Mouse (Mus musculus) left cerebral cortex, adult 2 months (tissue): ENCODE measurements at regions not wholly inside any gene's neighbourhood (a gene's known extent, or its start where the extent isn't known, plus 50 kb on each side); places are given as distances from the start of the nearest gene placed in this dataset.

Experiments used
- DNase-seq, 2 experiments: peaks; one replicate each; pipeline ENCODE4 v3.0.0; 2021 to 2022; ENCODE audit warnings: low spot score in 2 of 2, mixed read lengths in 1 of 2; ENCODE audit errors: extremely low spot score in 1 of 2
- H3K27ac ChIP-seq: fragments of 200-600 bp; 2 replicates; pipeline ENCODE4 v1.8.1; 2022
- H3K4me3 ChIP-seq: fragments of 200-600 bp; 2 replicates; pipeline ENCODE4 v1.8.1; 2022
- CTCF ChIP-seq: fragments of 200-600 bp; IDR thresholded peaks from 2 replicates; pipeline ENCODE4 v1.8.1; 2022; ENCODE audit warnings: antibody characterized with exemption, mild to moderate bottlenecking, moderate library complexity
- intact Hi-C: fragments of 180-260 bp; cut with DNase I; formaldehyde crosslinking; loops from one replicate; pipeline ENCODE4 v1.15.1; 2025

- TF ChIP-seq CTCF = no peak
- intact Hi-C loops = no loop called here
- no peak for DNase-seq
- Histone ChIP-seq H3K27ac (no peak overlapping the region), H3K4me3 (no peak overlapping the region)
Observed at GRCm38 (mm10) chr3:50898179-50898578, 326.1 kb upstream of the Noct start.

- no peak for TF ChIP-seq CTCF
- H3K27ac ChIP-seq = no peak overlapping the region
- intact Hi-C loops = loop anchor here (5.0 to 10.0 kb wide), 4 partner anchors 458 to 1635 kb away; partner anchors contain the start of genes Pcdh18 and Slc7a11
- no peak for DNase-seq
- H3K4me3 ChIP-seq = no peak overlapping the region
Observed at GRCm38 (mm10) chr3:50899830-50900350, 324.4 kb upstream of the Noct start.

- no peak for DNase-seq
- H3K4me3 ChIP-seq = no peak overlapping the region
- intact Hi-C loops = loop anchor here (5.0 to 10.0 kb wide), 4 partner anchors 458 to 1636 kb away; partner anchors contain the start of genes Pcdh18 and Slc7a11
- TF ChIP-seq CTCF = no peak
- no peak overlapping the region for H3K27ac ChIP-seq
Observed at GRCm38 (mm10) chr3:50900566-50900965, 323.7 kb upstream of the Noct start.

- H3K4me3 ChIP-seq = no peak overlapping the region
- TF ChIP-seq CTCF = no peak
- intact Hi-C loops = loop anchor here (5.0 to 10.0 kb wide), 4 partner anchors 459 to 1637 kb away; partner anchors contain the start of genes Pcdh18 and Slc7a11
Observed at GRCm38 (mm10) chr3:50901321-50901720, 322.9 kb upstream of the Noct start.

GRCm38 (mm10) chr3:50902933-50903332, 321.3 kb upstream of the Noct start:
- peak; percentile 55 to 63 for DNase-seq
- Histone ChIP-seq H3K27ac (peak overlapping the region; percentile 51), H3K4me3 (no peak overlapping the region)
- intact Hi-C loops = loop anchor here (5.0 to 10.0 kb wide), 4 partner anchors 461 to 1638 kb away; partner anchors contain the start of genes Pcdh18 and Slc7a11
- TF ChIP-seq CTCF = no peak

More at GRCm38 (mm10) chr3:50901321-50901720, 322.9 kb upstream of the Noct start:
- DNase-seq = no peak
- no peak overlapping the region for H3K27ac ChIP-seq

- Histone ChIP-seq H3K4me3 (no peak overlapping the region), H3K27ac (no peak overlapping the region)
- no peak for TF ChIP-seq CTCF
- intact Hi-C loops = loop anchor here (5.0 to 10.0 kb wide), 6 partner anchors 218 to 1812 kb away; partner anchors contain the start of genes Pcdh18 and Slc7a11
- DNase-seq = no peak
Observed at GRCm38 (mm10) chr3:50904716-50905116, 319.5 kb upstream of the Noct start.

- H3K4me3 ChIP-seq = peak overlapping the region; percentile 25
- intact Hi-C loops = loop anchor here (5.0 to 10.0 kb wide), 5 partner anchors 217 to 1813 kb away; partner anchors contain the start of gene Pcdh18
Observed at GRCm38 (mm10) chr3:50905274-50905992, 318.8 kb upstream of the Noct start.

GRCm38 (mm10) chr3:50905993-50906831, 318.0 kb upstream of the Noct start:
- DNase-seq = peak; percentile 92 to 99
- intact Hi-C loops = loop anchor here (1.0 to 10.0 kb wide), 8 partner anchors 216 to 1814 kb away; partner anchors contain the start of gene Pcdh18
- peak overlapping the region; percentile 83 for H3K27ac ChIP-seq
- H3K4me3 ChIP-seq = peak overlapping the region; percentile 39
- peak; percentile 97 for TF ChIP-seq CTCF

More at GRCm38 (mm10) chr3:50905274-50905992, 318.8 kb upstream of the Noct start:
- DNase-seq = no peak
- no peak for TF ChIP-seq CTCF
- H3K27ac ChIP-seq = peak overlapping the region; percentile 72; the same call in 1 of the 2 replicates

- intact Hi-C loops = no loop called here
- no peak for TF ChIP-seq CTCF
- no peak overlapping the region for H3K4me3 ChIP-seq
- no peak overlapping the region for H3K27ac ChIP-seq
- no peak for DNase-seq
Observed at GRCm38 (mm10) chr3:50912980-50913518, 311.2 kb upstream of the Noct start.

- no peak for TF ChIP-seq CTCF
- DNase-seq = no peak
- Histone ChIP-seq H3K27ac (peak overlapping the region; percentile 36; the same call in 1 of the 2 replicates), H3K4me3 (no peak overlapping the region; the same call in 1 of the 2 replicates)
- intact Hi-C loops = loop anchor here (5.0 kb wide), 1 partner anchor 182 kb away; no protein-coding TSS in a partner anchor
Observed at GRCm38 (mm10) chr3:50914866-50915365, 309.3 kb upstream of the Noct start.
